Mouse (Mus musculus): Measurements from ENCODE around the gene Cd68. TPM values are rescaled to one million over a fixed set of nuclear protein-coding genes. Genes with fewer than 3 reads are reported as not detected.
"Not testable (repeated sequence)": the region's sequence is repeated elsewhere in the genome, so short reads cannot be mapped to it uniquely, and the experiment has no call there.

The Cd68 gene
- polyA plus RNA-seq, 1 experiment, result 3.7 TPM

DNA sequence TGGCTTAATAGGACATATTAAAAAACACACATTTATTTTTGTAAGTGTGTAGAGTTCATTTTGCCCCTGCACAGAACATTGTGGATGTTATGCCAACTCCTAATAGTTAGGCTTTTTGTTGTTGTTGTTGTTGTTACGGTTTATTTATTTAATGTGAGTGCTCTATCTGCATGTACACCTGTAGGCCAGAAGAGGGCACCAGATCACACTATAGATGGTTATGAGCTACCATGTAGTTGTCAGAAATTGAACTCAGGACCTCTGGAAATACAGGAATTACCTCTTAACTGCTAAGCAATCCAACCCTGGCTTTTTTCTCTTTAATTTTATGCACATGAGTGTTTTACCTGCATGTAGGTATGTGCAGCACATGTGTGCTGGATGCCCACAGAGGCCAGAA, 36.2 kb downstream of the Cd68 start:
- no peak overlapping the region for H3K4me3 ChIP-seq (replicated peaks; ENCODE audit: insufficient read depth, low read depth, low read length)
- no peak for TF ChIP-seq POLR2A (IDR thresholded peaks at IDR 0.05; ENCODE audit: borderline replicate concordance, insufficient read depth, low read length)
- TF ChIP-seq CTCF (IDR thresholded peaks at IDR 0.05; ENCODE audit: borderline replicate concordance, insufficient read depth, low read depth, low read length), result no peak
- 37% methylated on average over 1 of the region's 1 CpGs for whole genome bisulfite sequencing
- H3K4me1 ChIP-seq (ENCODE audit: control insufficient read depth, insufficient read depth, low read length), result peaks cover 5% of the 10 kb centered on the region; the same call in 1 of the 2 replicates
- H3K27me3 ChIP-seq (ENCODE audit: control insufficient read depth, insufficient read depth, low read length), result no peaks in the 10 kb centered on the region
- H3K27ac ChIP-seq (ENCODE audit: insufficient read depth, low read length), result no peak overlapping the region
- DNase-seq, result peak in 1 of 2 experiments; percentile 31

DNA sequence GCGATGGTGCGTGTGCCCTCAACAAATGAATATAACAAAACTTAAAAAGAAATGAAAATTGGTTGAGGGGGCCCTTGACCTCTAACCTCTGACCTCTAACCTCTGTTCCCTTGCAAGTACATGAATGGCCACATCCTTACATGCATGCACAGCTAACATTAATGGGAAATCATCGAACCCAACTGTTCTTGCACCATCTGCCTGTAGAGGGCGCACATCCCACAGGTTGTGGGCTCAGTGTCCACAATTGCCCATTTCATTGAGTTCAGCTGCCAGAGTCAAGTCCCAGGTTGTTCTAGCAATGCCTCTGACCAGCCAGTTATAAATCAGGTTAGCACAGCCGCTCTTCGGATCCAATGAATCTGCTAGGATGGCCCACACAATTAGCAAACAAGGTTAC, 37.7 kb downstream of the Cd68 start:
- 35% methylated on average over 6 of the region's 6 CpGs for whole genome bisulfite sequencing
- H3K27me3 ChIP-seq (ENCODE audit: control insufficient read depth, insufficient read depth, low read length), result no peaks in the 10 kb centered on the region
- H3K4me1 ChIP-seq (ENCODE audit: control insufficient read depth, insufficient read depth, low read length), result peaks cover 8% of the 10 kb centered on the region; the same call in 1 of the 2 replicates
- TF ChIP-seq CTCF (IDR thresholded peaks at IDR 0.05; ENCODE audit: borderline replicate concordance, insufficient read depth, low read depth, low read length) (peak; percentile 97), POLR2A (IDR thresholded peaks at IDR 0.05; ENCODE audit: borderline replicate concordance, insufficient read depth, low read length) (no peak)
- peak; percentile 81 to 86 for DNase-seq
- no peak overlapping the region for H3K27ac ChIP-seq (ENCODE audit: insufficient read depth, low read length)
- H3K4me3 ChIP-seq (replicated peaks; ENCODE audit: insufficient read depth, low read depth, low read length), result no peak overlapping the region

DNA sequence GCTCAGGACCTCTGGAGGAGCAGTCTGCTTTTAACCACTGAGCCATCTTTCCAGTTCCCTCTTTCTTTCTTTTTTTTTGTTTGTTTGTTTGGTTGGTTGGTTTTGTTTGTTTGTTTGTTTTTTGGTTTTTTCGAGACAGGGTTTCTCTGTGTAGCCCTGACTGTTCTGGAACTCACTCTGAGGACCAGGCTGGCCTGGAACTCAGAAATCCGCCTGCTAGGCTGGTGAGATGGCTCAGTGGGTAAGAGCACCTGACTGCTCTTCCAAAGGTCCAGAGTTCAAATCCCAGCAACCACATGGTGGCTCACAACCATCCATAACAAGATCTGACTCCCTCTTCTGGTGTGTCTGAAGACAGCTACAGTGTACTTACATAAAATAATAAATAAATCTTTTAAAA, 41.6 kb downstream of the Cd68 start:
- WGBS, result 76% methylated on average over 2 of the region's 2 CpGs
- not testable (repeated sequence) for H3K4me1 ChIP-seq (ENCODE audit: control insufficient read depth, insufficient read depth, low read length); DNase-seq; H3K27me3 ChIP-seq (ENCODE audit: control insufficient read depth, insufficient read depth, low read length); H3K4me3 ChIP-seq (replicated peaks; ENCODE audit: insufficient read depth, low read depth, low read length); H3K27ac ChIP-seq (ENCODE audit: insufficient read depth, low read length)

DNA sequence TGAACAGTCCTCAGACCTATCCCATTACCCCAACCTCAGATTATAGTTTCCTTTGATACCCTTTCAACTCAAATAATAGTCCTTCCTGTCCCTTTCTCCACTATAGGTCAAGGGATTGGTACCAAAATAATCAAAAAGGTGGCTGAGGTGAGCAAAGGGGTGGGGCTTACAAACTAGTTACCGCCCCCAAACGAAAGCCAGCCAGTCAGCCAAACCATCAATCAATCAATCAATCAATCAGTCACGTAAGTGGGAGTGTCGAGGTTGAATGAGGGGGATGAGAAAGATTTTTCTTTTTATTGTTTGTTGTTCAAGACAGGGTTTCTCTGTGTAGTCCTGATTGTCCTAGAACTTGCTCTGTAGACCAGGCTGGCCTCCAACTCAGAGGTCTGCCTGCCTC, 42.9 kb downstream of the Cd68 start:
- DNase-seq, result no peak
- H3K4me3 ChIP-seq (replicated peaks; ENCODE audit: insufficient read depth, low read depth, low read length), result peak overlapping the region; percentile 97
- no peaks in the 10 kb centered on the region for H3K27me3 ChIP-seq (ENCODE audit: control insufficient read depth, insufficient read depth, low read length)
- no peak for TF ChIP-seq POLR2A (IDR thresholded peaks at IDR 0.05; ENCODE audit: borderline replicate concordance, insufficient read depth, low read length)
- no peak for TF ChIP-seq CTCF (IDR thresholded peaks at IDR 0.05; ENCODE audit: borderline replicate concordance, insufficient read depth, low read depth, low read length)
- 64% methylated on average over 4 of the region's 4 CpGs for WGBS
- H3K27ac ChIP-seq (ENCODE audit: insufficient read depth, low read length), result peak overlapping the region; percentile 77
- peaks cover 9% of the 10 kb centered on the region; the same call in 1 of the 2 replicates for H3K4me1 ChIP-seq (ENCODE audit: control insufficient read depth, insufficient read depth, low read length)

DNA sequence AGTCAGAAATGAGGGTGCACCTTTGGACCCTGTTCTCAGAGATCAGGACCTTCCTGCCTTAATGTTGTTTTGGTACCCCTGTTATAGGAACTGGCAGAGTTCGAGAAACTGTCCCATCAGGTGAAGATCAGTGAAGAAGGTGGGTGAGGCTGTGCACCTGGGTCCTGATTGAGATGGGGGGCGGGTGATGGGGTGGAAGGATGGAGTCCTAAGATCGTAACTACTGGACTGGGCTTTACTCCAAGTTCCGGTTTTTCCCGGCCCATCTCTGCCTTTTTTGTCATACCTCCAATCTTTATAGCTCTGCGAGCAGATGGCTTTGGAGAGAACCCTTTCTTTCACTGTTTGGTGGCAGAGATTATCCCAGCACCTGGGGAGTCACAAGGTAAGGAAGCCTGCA, 43.5 kb downstream of the Cd68 start:
- DNase-seq, result peak; percentile 63 to 74
- WGBS, result 3% methylated on average over 6 of the region's 6 CpGs
- peak overlapping the region; percentile 77 for H3K27ac ChIP-seq (ENCODE audit: insufficient read depth, low read length)
- H3K27me3 ChIP-seq (ENCODE audit: control insufficient read depth, insufficient read depth, low read length), result no peaks in the 10 kb centered on the region
- H3K4me1 ChIP-seq (ENCODE audit: control insufficient read depth, insufficient read depth, low read length), result peaks cover 9% of the 10 kb centered on the region; the same call in 1 of the 2 replicates
- H3K4me3 ChIP-seq (replicated peaks; ENCODE audit: insufficient read depth, low read depth, low read length), result peak overlapping the region; percentile 97
- TF ChIP-seq CTCF (IDR thresholded peaks at IDR 0.05; ENCODE audit: borderline replicate concordance, insufficient read depth, low read depth, low read length) (no peak), POLR2A (IDR thresholded peaks at IDR 0.05; ENCODE audit: borderline replicate concordance, insufficient read depth, low read length) (no peak)

DNA sequence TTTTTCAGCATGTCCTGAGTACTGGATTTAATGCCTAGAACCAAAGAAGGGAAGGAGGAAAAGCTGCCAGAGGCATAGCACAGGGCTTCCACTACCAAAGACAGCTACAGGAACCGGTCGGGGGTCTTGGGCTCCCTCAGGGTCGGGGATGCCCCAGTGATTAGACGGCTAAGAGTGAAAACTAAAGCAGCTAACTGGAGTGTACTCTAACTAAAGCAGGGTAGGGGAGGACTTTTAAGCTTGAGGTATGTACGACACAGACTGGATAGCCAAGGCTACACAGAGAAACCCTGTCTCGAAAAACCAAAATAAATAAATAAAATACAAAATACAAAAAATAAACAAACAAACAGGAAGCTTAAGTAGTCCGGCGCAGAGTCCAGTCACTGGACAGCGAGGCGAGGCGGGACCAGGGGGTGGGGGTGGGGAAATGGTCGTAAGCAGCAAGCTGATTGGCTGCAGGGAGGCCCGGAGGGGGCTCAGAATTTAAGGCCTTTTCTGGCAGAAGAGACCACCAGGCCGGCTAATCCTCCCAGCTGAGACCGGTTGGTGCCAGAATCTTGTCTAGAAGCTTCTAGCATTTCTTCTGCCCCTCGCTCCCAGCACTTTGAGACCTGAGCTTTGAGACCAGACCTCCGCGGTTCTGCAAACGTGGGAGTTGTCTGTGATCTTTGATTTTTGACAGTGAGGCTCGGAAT, 44.2 kb downstream of the Cd68 start, which contains the start of gene Sat2:
TSS of gene Sat2 (plus strand) at position 454 of the 698 bp plus-strand sequence.
- WGBS, result under 1% methylated on average over 20 of the region's 20 CpGs
- peak; percentile 56; the same call in 1 of the 2 replicates for TF ChIP-seq POLR2A (IDR thresholded peaks at IDR 0.05; ENCODE audit: borderline replicate concordance, insufficient read depth, low read length)
- no peak for TF ChIP-seq CTCF (IDR thresholded peaks at IDR 0.05; ENCODE audit: borderline replicate concordance, insufficient read depth, low read depth, low read length)
- Histone ChIP-seq H3K27me3 (ENCODE audit: control insufficient read depth, insufficient read depth, low read length) (no peaks in the 10 kb centered on the region), H3K4me1 (ENCODE audit: control insufficient read depth, insufficient read depth, low read length) (peaks cover 9% of the 10 kb centered on the region; the same call in 1 of the 2 replicates), H3K4me3 (replicated peaks; ENCODE audit: insufficient read depth, low read depth, low read length) (peak within 1 kb of the TSS; percentile 97), H3K27ac (ENCODE audit: insufficient read depth, low read length) (peak within 1 kb of the TSS; percentile 77)
- DNase-seq, result peak; percentile 72 to 75

DNA sequence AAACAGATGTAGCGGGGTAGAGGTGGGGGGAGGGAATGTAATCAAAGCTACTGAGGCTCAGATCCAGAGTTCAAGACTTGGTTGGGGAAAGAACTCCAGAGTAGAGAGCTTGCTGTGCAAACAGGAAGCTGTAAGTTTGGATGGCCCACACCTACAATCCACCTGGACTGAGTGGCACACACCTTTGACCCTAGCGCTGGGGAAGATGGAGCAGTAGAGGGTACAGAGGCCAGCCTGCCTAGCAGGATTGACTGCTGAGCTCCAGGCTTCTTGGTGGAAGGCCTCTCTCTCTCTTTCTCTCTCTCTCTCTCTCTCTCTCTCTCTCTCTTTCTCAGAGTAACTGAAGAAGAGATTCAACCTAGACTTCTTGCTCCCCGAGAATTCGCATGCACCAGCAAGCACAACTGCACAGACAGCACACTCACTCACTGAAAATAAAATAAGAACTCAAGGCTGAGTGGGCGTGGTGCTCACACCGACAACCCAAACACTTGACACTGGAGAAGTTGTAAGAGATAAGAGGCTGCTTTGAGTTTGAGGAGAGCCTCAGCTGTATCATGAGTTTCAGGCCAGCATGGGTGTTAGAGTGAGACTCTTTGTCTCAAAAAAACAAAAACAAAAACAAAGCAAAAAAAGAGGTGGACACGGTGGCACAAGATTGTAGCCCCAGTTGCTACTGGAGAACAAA, 45.4 kb downstream of the Cd68 start:
- TF ChIP-seq CTCF (IDR thresholded peaks at IDR 0.05; ENCODE audit: borderline replicate concordance, insufficient read depth, low read depth, low read length) (no peak), POLR2A (IDR thresholded peaks at IDR 0.05; ENCODE audit: borderline replicate concordance, insufficient read depth, low read length) (no peak)
- 88% methylated on average over 7 of the region's 7 CpGs for WGBS
- Histone ChIP-seq H3K27me3 (ENCODE audit: control insufficient read depth, insufficient read depth, low read length) (no peaks in the 10 kb centered on the region), H3K27ac (ENCODE audit: insufficient read depth, low read length) (no peak overlapping the region), H3K4me1 (ENCODE audit: control insufficient read depth, insufficient read depth, low read length) (peaks cover 9% of the 10 kb centered on the region; the same call in 1 of the 2 replicates), H3K4me3 (replicated peaks; ENCODE audit: insufficient read depth, low read depth, low read length) (no peak overlapping the region)
- no peak for DNase-seq

DNA sequence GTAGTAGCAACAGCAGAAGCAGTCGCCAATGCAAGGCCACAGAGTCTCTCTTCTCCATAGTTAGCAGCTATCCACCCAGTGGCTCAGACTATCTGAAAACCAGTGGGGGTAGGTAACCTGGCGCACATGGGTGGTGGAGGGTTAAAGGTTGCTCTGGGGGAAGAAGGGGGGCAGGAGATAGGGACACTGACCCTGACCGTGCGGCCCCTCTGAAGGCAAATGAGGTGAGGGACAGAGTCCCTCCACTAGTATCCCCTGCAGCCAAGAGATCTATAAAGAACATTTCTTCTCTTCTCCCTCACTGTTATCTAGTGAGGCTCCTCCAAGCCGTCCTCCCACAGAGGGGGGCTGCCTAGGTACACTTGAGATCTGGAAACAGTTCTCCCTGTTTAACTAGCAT, 48.1 kb downstream of the Cd68 start, which contains the start of gene Shbg:
TSS of gene Shbg (minus strand) at position 101 of the 400 bp plus-strand sequence.
- no peak for TF ChIP-seq POLR2A (IDR thresholded peaks at IDR 0.05; ENCODE audit: borderline replicate concordance, insufficient read depth, low read length)
- TF ChIP-seq CTCF (IDR thresholded peaks at IDR 0.05; ENCODE audit: borderline replicate concordance, insufficient read depth, low read depth, low read length), result no peak
- H3K27me3 ChIP-seq (ENCODE audit: control insufficient read depth, insufficient read depth, low read length), result no peaks in the 10 kb centered on the region
- H3K4me3 ChIP-seq (replicated peaks; ENCODE audit: insufficient read depth, low read depth, low read length), result no peak within 1 kb of the TSS
- H3K4me1 ChIP-seq (ENCODE audit: control insufficient read depth, insufficient read depth, low read length), result 0 out of 2 replicates have a peak, but pooled peaks cover 3% of the 10 kb centered on the region
- no peak for DNase-seq
- WGBS, result 72% methylated on average over 5 of the region's 5 CpGs
- H3K27ac ChIP-seq (ENCODE audit: insufficient read depth, low read length), result no peak within 1 kb of the TSS

Measured in cerebellum, adult 2 months (tissue).